Mouse (Mus musculus) ES-E14 (cell line): ENCODE measurements at regions not wholly inside any gene's neighbourhood (a gene's known extent, or its start where the extent isn't known, plus 50 kb on each side); places are given as distances from the start of the nearest gene placed in this dataset.

ENCODE experiments used
- DNase-seq: peaks from one replicate; pipeline ENCODE4 v3.0.0-alpha.2; 2013; ENCODE audit warnings: low read depth, low spot score
- H3K27ac ChIP-seq: 2 replicates; pipeline ENCODE4 v1.5.1; 2012; ENCODE audit warnings: low read depth, mild to moderate bottlenecking, low read length, moderate library complexity, mixed read lengths; ENCODE audit not compliant: poor library complexity, insufficient read depth, severe bottlenecking
- H3K36me3 ChIP-seq: 2 replicates; pipeline ENCODE4 v1.6.1; 2012; ENCODE audit warnings: mild to moderate bottlenecking, low read length, moderate library complexity, mixed read lengths; ENCODE audit not compliant: control insufficient read depth, poor library complexity, insufficient read depth, severe bottlenecking
- H3K4me1 ChIP-seq, 2 experiments: fragments of 150-350 bp in 1 of 2; sonication (generic) in 1 of 2; 2 replicates each; pipeline ENCODE4 v1.6.1; 2012; ENCODE audit warnings: low read length in 2 of 2, mild to moderate bottlenecking in 1 of 2, mixed read lengths in 1 of 2; ENCODE audit not compliant: control insufficient read depth in 2 of 2, insufficient read depth in 2 of 2, poor library complexity in 1 of 2
- H3K4me3 ChIP-seq, 2 experiments: fragments of 150-350 bp in 1 of 2; sonication (generic) in 1 of 2; 2 replicates each; pipeline ENCODE4 v1.5.1; 2012; ENCODE audit warnings: low read length in 2 of 2, low read depth in 1 of 2, mild to moderate bottlenecking in 1 of 2, mixed read lengths in 1 of 2; ENCODE audit not compliant: insufficient read depth in 1 of 2, poor library complexity in 1 of 2, severe bottlenecking in 1 of 2
- H3K9ac ChIP-seq: 2 replicates; pipeline ENCODE4 v1.6.1; 2012; ENCODE audit warnings: low read depth, mild to moderate bottlenecking, low read length, mixed read lengths; ENCODE audit not compliant: poor library complexity, insufficient read depth, severe bottlenecking
- H3K9me3 ChIP-seq: fragments of 150-350 bp; sonication (generic); 2 replicates; pipeline ENCODE4 v1.6.1; 2012; ENCODE audit warnings: low read depth, mild to moderate bottlenecking, low read length; ENCODE audit not compliant: control insufficient read depth, insufficient read depth
- CHD2 ChIP-seq: IDR thresholded peaks from 2 replicates; pipeline ENCODE4 v1.6.1; 2014; ENCODE audit warnings: mild to moderate bottlenecking, low read depth, low read length, inconsistent platforms
- HCFC1 ChIP-seq: IDR thresholded peaks from 2 replicates; pipeline ENCODE4 v1.6.1; 2012; ENCODE audit warnings: low read length, inconsistent platforms, borderline replicate concordance; ENCODE audit not compliant: insufficient read depth
- MAFK ChIP-seq: IDR thresholded peaks from 2 replicates; pipeline ENCODE4 v1.6.1; 2014; ENCODE audit warnings: mild to moderate bottlenecking, low read depth, low read length, inconsistent platforms; ENCODE audit not compliant: insufficient read depth
- ZC3H11A ChIP-seq: IDR thresholded peaks from 2 replicates; pipeline ENCODE4 v1.6.1; 2012; ENCODE audit warnings: low read depth, mild to moderate bottlenecking, inconsistent platforms, low read length, borderline replicate concordance
- ZNF384 ChIP-seq: IDR thresholded peaks from 2 replicates; pipeline ENCODE4 v1.6.1; 2012; ENCODE audit warnings: low read depth, low read length, inconsistent platforms
- in situ Hi-C, 2 experiments: fragments of 600-800 bp; cut with MboI; formaldehyde crosslinking; loops; one replicate each; pipeline ENCODE4 v1.15.1; 2025; ENCODE audit warnings: low sequenced_read_pairs in 2 of 2, inconsistent platforms in 1 of 2; ENCODE audit not compliant: unreplicated experiment in 2 of 2

DNA sequence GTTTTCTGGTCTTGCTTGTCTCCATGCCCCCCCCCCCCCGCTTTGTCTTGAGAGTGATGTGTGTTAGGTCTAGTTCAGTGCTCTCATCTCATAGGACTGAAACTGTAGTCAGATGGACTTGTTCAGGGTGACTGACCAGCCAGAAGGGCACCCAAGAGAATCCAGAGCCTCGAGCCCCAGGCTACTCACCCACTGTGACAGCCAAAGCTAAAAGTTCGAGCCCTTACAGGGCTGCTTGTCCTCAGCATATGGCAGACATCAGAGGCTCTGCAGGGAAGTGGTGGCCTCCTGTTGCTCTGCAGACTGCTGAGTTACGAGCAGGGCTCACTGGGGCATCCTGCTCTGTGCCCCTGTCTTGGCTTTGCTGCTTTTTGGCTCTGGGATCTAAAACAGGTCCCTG lies 64.9 kb downstream of the Fam43a start:
- TF ChIP-seq HCFC1 (no peak), MAFK (no peak), ZC3H11A (no peak), CHD2 (no peak), ZNF384 (no peak)
- DNase-seq: no peak
- no peak overlapping the region for H3K27ac ChIP-seq
- H3K9me3 ChIP-seq: no peaks in the 10 kb centered on the region
- no peak overlapping the region for H3K4me3 ChIP-seq
- H3K9ac ChIP-seq: no peak overlapping the region
- in situ Hi-C loops: no loop called here
- H3K4me1 ChIP-seq: peaks cover 0 to 3% of the 10 kb centered on the region in 2 experiments; a peak in 1 of 4 replicates
- no peaks in the 10 kb centered on the region for H3K36me3 ChIP-seq

DNA sequence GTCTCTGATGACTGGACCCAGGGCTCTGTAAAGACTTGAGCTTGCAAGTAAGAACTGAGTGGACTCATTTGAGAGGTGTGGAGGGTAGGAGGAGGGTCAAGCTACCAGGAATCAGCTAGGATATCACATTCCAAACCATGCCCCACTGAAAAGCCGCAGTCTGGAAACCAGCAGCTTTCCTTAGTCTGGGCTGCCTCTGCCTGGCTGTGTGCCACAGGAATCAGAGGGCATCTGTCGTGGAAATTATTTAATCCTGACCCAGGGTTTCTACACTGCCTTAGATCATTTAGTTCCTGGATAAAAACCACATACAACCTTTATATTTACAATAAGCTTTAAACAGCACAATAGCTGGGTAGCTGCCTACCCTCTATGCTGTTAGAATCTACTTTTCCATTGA lies 66.4 kb downstream of the Fam43a start:
- Histone ChIP-seq H3K4me1 (peaks cover 0 to 3% of the 10 kb centered on the region in 2 experiments; a peak in 1 of 4 replicates), H3K4me3 (no peak overlapping the region), H3K27ac (no peak overlapping the region), H3K9ac (no peak overlapping the region), H3K9me3 (no peaks in the 10 kb centered on the region), H3K36me3 (no peaks in the 10 kb centered on the region)
- DNase-seq: no peak
- TF ChIP-seq CHD2 (no peak), MAFK (no peak), HCFC1 (no peak), ZC3H11A (no peak), ZNF384 (no peak)
- in situ Hi-C loops: no loop called here

DNA sequence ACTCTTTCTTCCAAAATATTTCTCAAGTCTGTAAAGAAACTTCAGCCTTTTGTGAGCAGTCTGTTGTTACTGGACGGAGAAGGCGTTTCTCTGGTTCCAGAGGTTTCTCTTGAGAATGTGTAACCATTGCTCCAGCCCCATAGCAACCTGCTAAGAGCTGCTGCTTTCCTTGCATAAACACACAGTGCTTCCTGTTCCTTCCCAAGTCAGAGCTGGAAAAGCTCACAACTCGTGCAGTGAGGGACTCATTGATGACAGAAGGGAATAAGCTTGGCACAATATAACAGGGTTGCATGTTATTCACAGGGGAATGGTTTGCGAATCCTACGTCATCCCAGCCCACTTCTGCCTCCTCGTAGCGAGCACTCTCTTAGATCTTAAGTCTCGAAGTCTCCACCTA lies 70.4 kb downstream of the Fam43a start:
- in situ Hi-C loops: no loop called here
- Histone ChIP-seq H3K27ac (no peak overlapping the region), H3K9ac (no peak overlapping the region), H3K4me1 (peaks cover 0 to 7% of the 10 kb centered on the region in 2 experiments; a peak in 2 of 4 replicates), H3K4me3 (no peak overlapping the region), H3K9me3 (no peaks in the 10 kb centered on the region), H3K36me3 (no peaks in the 10 kb centered on the region)
- DNase-seq: no peak
- no peak for TF ChIP-seq ZC3H11A
- no peak for TF ChIP-seq HCFC1
- TF ChIP-seq CHD2: no peak
- TF ChIP-seq ZNF384: no peak
- no peak for TF ChIP-seq MAFK

DNA sequence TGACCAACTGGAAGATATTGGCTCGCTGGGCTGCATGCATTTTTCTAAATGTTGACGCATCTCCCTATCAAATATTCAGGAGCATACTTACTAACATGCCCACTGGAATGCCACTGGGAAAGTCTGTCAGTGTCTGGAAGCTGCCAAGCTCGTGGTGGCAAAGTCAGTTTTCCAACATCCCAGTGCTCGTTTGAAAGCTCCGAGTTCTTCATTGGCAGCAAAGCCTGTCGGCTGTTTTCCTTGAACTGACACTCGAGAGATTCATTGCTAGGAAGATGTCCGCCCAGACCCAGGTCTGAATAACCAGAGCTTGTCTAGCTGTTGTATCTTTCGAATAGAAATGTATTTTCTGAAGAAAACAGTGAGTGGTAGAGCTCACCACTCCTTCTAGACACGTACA lies 72.1 kb downstream of the Fam43a start:
- TF ChIP-seq HCFC1 (no peak), CHD2 (no peak), MAFK (no peak), ZNF384 (no peak), ZC3H11A (no peak)
- no peaks in the 10 kb centered on the region for H3K36me3 ChIP-seq

More for the DNA sequence above, 72.1 kb downstream of the Fam43a start:
- no peak for DNase-seq
- in situ Hi-C loops: no loop called here
- Histone ChIP-seq H3K27ac (no peak overlapping the region), H3K4me3 (no peak overlapping the region), H3K9ac (no peak overlapping the region), H3K4me1 (peaks cover 0 to 7% of the 10 kb centered on the region in 2 experiments; a peak in 2 of 4 replicates), H3K9me3 (no peaks in the 10 kb centered on the region)
